Mouse (Mus musculus) liver, adult 2 months (tissue): Measurements from ENCODE around the gene Dgki. TPM values are rescaled to one million over a fixed set of nuclear protein-coding genes. Genes with fewer than 3 reads are reported as not detected.

Experiments used
- DNase-seq: peaks from one replicate; pipeline ENCODE4 v3.0.0-alpha.2; 2011; ENCODE audit warnings: low read depth, low spot score; ENCODE audit errors: extremely low read depth
- H3K27ac ChIP-seq: fragments of 200-500 bp; replicated peaks from 2 replicates; pipeline ENCODE4 v1.5.1; 2012; ENCODE audit warnings: low read depth, mild to moderate bottlenecking, control low read depth, inconsistent platforms, low read length; ENCODE audit not compliant: insufficient read depth
- H3K27me3 ChIP-seq: fragments of 200-500 bp; 2 replicates; pipeline ENCODE4 v1.6.1; 2012; ENCODE audit warnings: mild to moderate bottlenecking, moderate library complexity, low read length, inconsistent platforms; ENCODE audit not compliant: control insufficient read depth, insufficient read depth
- H3K36me3 ChIP-seq: fragments of 200-500 bp; 2 replicates; pipeline ENCODE4 v1.6.1; 2012; ENCODE audit warnings: low read length, inconsistent platforms; ENCODE audit not compliant: control insufficient read depth, insufficient read depth
- H3K4me1 ChIP-seq: fragments of 200-500 bp; 2 replicates; pipeline ENCODE4 v1.6.1; 2011; ENCODE audit warnings: low read length; ENCODE audit not compliant: control insufficient read depth, insufficient read depth
- H3K4me3 ChIP-seq: fragments of 200-500 bp; 2 replicates; pipeline ENCODE4 v1.5.1; 2011; ENCODE audit warnings: low read depth, mild to moderate bottlenecking, control low read depth, low read length, moderate library complexity; ENCODE audit not compliant: insufficient read depth
- H3K79me2 ChIP-seq: fragments of 200-500 bp; 2 replicates; pipeline ENCODE4 v1.6.1; 2012; ENCODE audit warnings: inconsistent platforms, mild to moderate bottlenecking, low read length, moderate library complexity; ENCODE audit not compliant: control insufficient read depth, insufficient read depth
- H3K9ac ChIP-seq: fragments of 200-500 bp; 2 replicates; pipeline ENCODE4 v1.6.1; 2012; ENCODE audit warnings: low read depth, mild to moderate bottlenecking, control low read depth, inconsistent platforms, low read length
- CTCF ChIP-seq: fragments of 200-500 bp; IDR thresholded peaks from 2 replicates; pipeline ENCODE4 v1.5.1; 2011; ENCODE audit warnings: low read depth, low read length, control low read depth
- POLR2A ChIP-seq: fragments of 200-500 bp; IDR thresholded peaks from 2 replicates; pipeline ENCODE4 v1.6.1; 2011; ENCODE audit warnings: low read length, control low read depth; ENCODE audit not compliant: insufficient read depth; ENCODE audit errors: extremely low read depth
- WGBS: fragments of 180-500 bp; shearing (Covaris S2); methylation state at CpG from one replicate; pipeline ENCODE4 v1.1.7; 2018; 5-methylcytosine and 5-hydroxymethylcytosine counted together
- polyA plus RNA-seq: library from polyadenylated mRNA; depleted of rRNA; stranded (reverse); fragments of >200 nt; gene quantifications from 2 replicates; pipeline ENCODE4 v1.2.3, GENCODE M21; 2012
- total RNA-seq: library from RNA; depleted of rRNA; stranded (reverse); fragments of >200 nt; gene quantifications from 2 replicates; pipeline ENCODE4 v1.2.3, GENCODE M21; 2014

Gene Dgki
- total and polyA plus RNA-seq, 2 experiments = 0.09 TPM; not detected in 1

DNA sequence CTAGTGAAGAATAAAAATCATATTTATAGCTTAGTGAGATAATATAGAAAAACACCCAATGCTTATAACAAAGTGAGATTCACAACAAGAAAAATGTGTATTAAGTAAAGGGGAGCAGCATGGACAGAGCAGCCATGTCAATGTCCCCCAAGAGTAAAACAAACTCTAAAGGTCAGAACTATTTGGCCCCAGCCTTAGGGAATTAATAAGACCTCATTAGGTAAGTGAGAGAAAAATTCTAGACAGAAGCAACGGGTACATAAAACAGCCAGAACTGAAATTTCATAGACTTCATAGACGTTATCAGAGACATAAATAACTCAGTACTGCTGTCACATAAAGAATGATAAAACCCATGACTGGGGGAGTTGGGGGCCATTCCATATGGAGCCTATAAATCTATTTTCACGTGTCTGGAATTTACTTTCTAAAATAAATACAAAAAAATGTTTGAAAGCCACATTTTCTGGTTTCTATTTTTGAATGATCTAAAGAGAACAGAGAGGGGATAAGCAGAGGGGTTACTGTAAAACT, 402.3 kb downstream of the Dgki start:
- Histone ChIP-seq H3K4me1 (no peaks in the 10 kb centered on the region), H3K27me3 (no peaks in the 10 kb centered on the region), H3K36me3 (no peaks in the 10 kb centered on the region), H3K27ac (no peak overlapping the region), H3K79me2 (no peaks in the 10 kb centered on the region), H3K4me3 (no peak overlapping the region), H3K9ac (no peak overlapping the region)
- TF ChIP-seq POLR2A (no peak), CTCF (no peak)
- no peak for DNase-seq
- WGBS = 73% methylated on average over 3 of the region's 3 CpGs

DNA sequence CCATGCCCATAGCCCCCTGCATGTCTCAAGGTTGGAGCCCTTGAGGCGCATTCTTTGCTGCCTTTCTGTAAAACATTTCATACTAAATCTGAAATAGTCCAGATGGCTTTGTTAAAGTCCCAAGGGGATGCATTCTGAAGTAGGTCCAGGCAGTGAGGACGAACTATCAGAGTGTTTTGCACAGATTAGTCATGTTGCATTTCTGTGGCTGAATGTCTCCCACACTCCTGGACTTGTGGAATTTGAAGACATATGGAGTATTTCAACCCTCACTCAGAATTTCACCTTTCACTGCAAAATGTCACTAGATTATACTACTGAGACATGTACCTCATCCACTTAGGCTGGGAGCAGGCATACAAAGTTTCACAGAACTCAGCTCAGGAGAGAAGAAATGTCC, 403.3 kb downstream of the Dgki start:
- TF ChIP-seq POLR2A = no peak
- Histone ChIP-seq H3K4me3 (no peak overlapping the region), H3K9ac (no peak overlapping the region), H3K27ac (no peak overlapping the region), H3K79me2 (no peaks in the 10 kb centered on the region), H3K27me3 (no peaks in the 10 kb centered on the region), H3K36me3 (no peaks in the 10 kb centered on the region), H3K4me1 (no peaks in the 10 kb centered on the region)
- DNase-seq = no peak
- 85% methylated on average over 2 of the region's 2 CpGs for WGBS

- H3K27ac ChIP-seq = no peak overlapping the region
- H3K4me1 ChIP-seq = no peaks in the 10 kb centered on the region
- no peak overlapping the region for H3K4me3 ChIP-seq
- TF ChIP-seq POLR2A = no peak
- TF ChIP-seq CTCF = no peak
- no peaks in the 10 kb centered on the region for H3K27me3 ChIP-seq
- H3K9ac ChIP-seq = no peak overlapping the region
- no peaks in the 10 kb centered on the region for H3K79me2 ChIP-seq
- DNase-seq = no peak
- no peaks in the 10 kb centered on the region for H3K36me3 ChIP-seq
- 84% methylated on average over 5 of the region's 5 CpGs for WGBS
These were observed 408.2 kb downstream of the Dgki start for GRCm38 (mm10) chr6:36891820-36892219.

GRCm38 (mm10) chr6:36890776-36891175, 409.2 kb downstream of the Dgki start:
- no peak overlapping the region for H3K4me3 ChIP-seq
- TF ChIP-seq POLR2A = no peak
- no peak for TF ChIP-seq CTCF
- H3K79me2 ChIP-seq = no peaks in the 10 kb centered on the region
- no peaks in the 10 kb centered on the region for H3K36me3 ChIP-seq
- no peaks in the 10 kb centered on the region for H3K4me1 ChIP-seq
- no peak overlapping the region for H3K9ac ChIP-seq
- no peak for DNase-seq
- no peak overlapping the region for H3K27ac ChIP-seq
- WGBS = 54% methylated on average over 2 of the region's 2 CpGs
- H3K27me3 ChIP-seq = no peaks in the 10 kb centered on the region

DNA sequence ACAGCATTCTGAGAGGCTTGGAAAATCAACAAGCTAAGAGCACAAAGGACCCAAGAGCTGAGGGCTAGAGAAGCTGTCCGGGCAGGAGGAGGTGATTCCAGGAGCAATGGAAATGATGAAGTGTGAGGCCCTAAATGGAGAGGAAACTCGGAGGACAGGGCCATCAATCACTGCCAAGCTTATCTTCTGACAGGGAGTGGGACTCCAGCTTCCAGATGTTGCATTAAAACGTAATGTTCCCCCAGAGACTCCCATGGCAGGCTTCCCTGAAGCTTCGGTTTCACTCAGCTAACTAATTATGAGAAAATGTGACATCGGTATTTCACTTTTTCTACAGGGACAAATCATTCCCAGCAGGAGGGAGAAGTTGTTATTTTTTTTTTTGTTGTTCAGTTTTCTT, 409.7 kb downstream of the Dgki start:
- no peak for DNase-seq
- no peak for TF ChIP-seq POLR2A
- no peak for TF ChIP-seq CTCF
- Histone ChIP-seq H3K4me1 (no peaks in the 10 kb centered on the region), H3K9ac (no peak overlapping the region), H3K4me3 (no peak overlapping the region), H3K27me3 (no peaks in the 10 kb centered on the region), H3K27ac (no peak overlapping the region), H3K36me3 (no peaks in the 10 kb centered on the region), H3K79me2 (no peaks in the 10 kb centered on the region)
- 46% methylated on average over 5 of the region's 5 CpGs for WGBS

DNA sequence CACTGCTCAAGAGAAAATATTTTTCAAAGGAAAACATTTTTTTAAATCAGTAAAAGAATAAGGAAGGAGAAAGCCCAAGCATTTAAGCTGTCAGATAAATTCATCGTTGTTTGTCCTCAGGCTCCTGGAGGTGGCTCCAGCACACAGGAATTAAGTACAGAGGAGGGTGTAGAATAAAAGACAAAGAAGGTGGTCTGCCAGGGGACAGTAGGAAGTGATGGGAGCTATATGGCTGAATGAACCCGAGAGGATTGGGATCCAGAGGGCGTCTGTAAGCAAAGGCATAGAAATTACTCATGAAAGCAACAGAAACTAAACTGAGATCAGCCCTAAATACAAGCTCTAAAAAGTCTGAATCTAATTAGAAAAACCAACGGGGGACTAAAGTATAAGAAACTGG, 418.7 kb downstream of the Dgki start:
- TF ChIP-seq POLR2A (no peak), CTCF (no peak)
- Histone ChIP-seq H3K4me3 (no peak overlapping the region), H3K27me3 (no peaks in the 10 kb centered on the region), H3K9ac (no peak overlapping the region), H3K27ac (no peak overlapping the region), H3K4me1 (no peaks in the 10 kb centered on the region), H3K79me2 (no peaks in the 10 kb centered on the region), H3K36me3 (no peaks in the 10 kb centered on the region)
- DNase-seq = no peak
- 72% methylated on average over 4 of the region's 4 CpGs for WGBS
